Mouse (Mus musculus): ENCODE measurements at regions not wholly inside any gene's neighbourhood (a gene's known extent, or its start where the extent isn't known, plus 50 kb on each side); places are given as distances from the start of the nearest gene placed in this dataset.
A peak's percentile ranks its signal among the peaks of the same experiment; 100 is the strongest.

- Histone ChIP-seq H3K4me3 (replicated peaks; ENCODE audit: insufficient read depth, low read depth, low read length) (no peak overlapping the region), H3K4me1 (ENCODE audit: control insufficient read depth, insufficient read depth, low read length) (no peaks in the 10 kb centered on the region), H3K27me3 (ENCODE audit: control insufficient read depth, insufficient read depth, low read length) (no peaks in the 10 kb centered on the region), H3K27ac (ENCODE audit: insufficient read depth, low read length) (no peak overlapping the region)
- 82% methylated on average over 5 of the region's 5 CpGs for WGBS
- no peak for DNase-seq
- TF ChIP-seq CTCF (IDR thresholded peaks at IDR 0.05; ENCODE audit: borderline replicate concordance, insufficient read depth, low read depth, low read length) (no peak), POLR2A (IDR thresholded peaks at IDR 0.05; ENCODE audit: borderline replicate concordance, insufficient read depth, low read length) (no peak)
Observed at GRCm38 (mm10) chr13:48145976-48146375, 115.1 kb upstream of the Id4 start.

- Histone ChIP-seq H3K4me1 (ENCODE audit: control insufficient read depth, insufficient read depth, low read length) (no peaks in the 10 kb centered on the region), H3K4me3 (replicated peaks; ENCODE audit: insufficient read depth, low read depth, low read length) (no peak overlapping the region), H3K27ac (ENCODE audit: insufficient read depth, low read length) (no peak overlapping the region), H3K27me3 (ENCODE audit: control insufficient read depth, insufficient read depth, low read length) (no peaks in the 10 kb centered on the region)
- 80% methylated on average over 7 of the region's 7 CpGs for WGBS
- DNase-seq, result no peak
- TF ChIP-seq POLR2A (IDR thresholded peaks at IDR 0.05; ENCODE audit: borderline replicate concordance, insufficient read depth, low read length) (no peak), CTCF (IDR thresholded peaks at IDR 0.05; ENCODE audit: borderline replicate concordance, insufficient read depth, low read depth, low read length) (no peak)
Observed at GRCm38 (mm10) chr13:48147061-48147460, 114.0 kb upstream of the Id4 start.

DNA sequence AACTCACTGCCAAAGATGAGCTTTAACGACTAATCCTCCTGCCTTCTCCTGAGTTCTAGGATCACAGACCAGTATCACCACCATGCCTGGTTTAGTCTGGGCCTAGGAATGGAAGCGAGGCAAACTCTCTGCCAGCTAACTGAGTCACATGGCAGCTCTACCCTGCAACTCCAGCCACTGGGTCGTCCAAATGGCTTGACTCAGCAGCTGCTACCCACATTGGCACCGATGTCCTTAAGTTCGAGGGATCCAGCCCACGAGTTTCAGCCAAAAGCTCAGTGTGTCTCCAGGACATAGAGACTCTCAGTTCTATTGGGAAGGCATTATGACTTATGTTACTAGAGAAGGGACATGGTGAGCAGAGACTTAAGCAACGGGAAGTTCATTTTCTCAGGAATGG, 107.8 kb upstream of the Id4 start:
- no peaks in the 10 kb centered on the region for H3K4me1 ChIP-seq (ENCODE audit: control insufficient read depth, insufficient read depth, low read length)
- 19% methylated on average over 7 of the region's 7 CpGs for WGBS
- TF ChIP-seq POLR2A (IDR thresholded peaks at IDR 0.05; ENCODE audit: borderline replicate concordance, insufficient read depth, low read length), result no peak
- no peak for TF ChIP-seq CTCF (IDR thresholded peaks at IDR 0.05; ENCODE audit: borderline replicate concordance, insufficient read depth, low read depth, low read length)
- H3K4me3 ChIP-seq (replicated peaks; ENCODE audit: insufficient read depth, low read depth, low read length), result no peak overlapping the region
- no peaks in the 10 kb centered on the region for H3K27me3 ChIP-seq (ENCODE audit: control insufficient read depth, insufficient read depth, low read length)
- DNase-seq, result peak in 1 of 2 experiments; percentile 22
- H3K27ac ChIP-seq (ENCODE audit: insufficient read depth, low read length), result no peak overlapping the region

- DNase-seq, result no peak
Observed at GRCm38 (mm10) chr13:48153684-48154413, 107.2 kb upstream of the Id4 start.

GRCm38 (mm10) chr13:48154414-48155105, 106.5 kb upstream of the Id4 start:
- Histone ChIP-seq H3K4me3 (replicated peaks; ENCODE audit: insufficient read depth, low read depth, low read length) (no peak overlapping the region), H3K4me1 (ENCODE audit: control insufficient read depth, insufficient read depth, low read length) (no peaks in the 10 kb centered on the region), H3K27me3 (ENCODE audit: control insufficient read depth, insufficient read depth, low read length) (no peaks in the 10 kb centered on the region), H3K27ac (ENCODE audit: insufficient read depth, low read length) (no peak overlapping the region)
- TF ChIP-seq POLR2A (IDR thresholded peaks at IDR 0.05; ENCODE audit: borderline replicate concordance, insufficient read depth, low read length) (no peak), CTCF (IDR thresholded peaks at IDR 0.05; ENCODE audit: borderline replicate concordance, insufficient read depth, low read depth, low read length) (no peak)
- 70% methylated on average over 6 of the region's 6 CpGs for WGBS
- no peak for DNase-seq

More at GRCm38 (mm10) chr13:48153684-48154413, 107.2 kb upstream of the Id4 start:
- WGBS, result 36% methylated on average over 7 of the region's 7 CpGs
- Histone ChIP-seq H3K27me3 (ENCODE audit: control insufficient read depth, insufficient read depth, low read length) (no peaks in the 10 kb centered on the region), H3K4me1 (ENCODE audit: control insufficient read depth, insufficient read depth, low read length) (no peaks in the 10 kb centered on the region), H3K4me3 (replicated peaks; ENCODE audit: insufficient read depth, low read depth, low read length) (no peak overlapping the region), H3K27ac (ENCODE audit: insufficient read depth, low read length) (no peak overlapping the region)
- TF ChIP-seq CTCF (IDR thresholded peaks at IDR 0.05; ENCODE audit: borderline replicate concordance, insufficient read depth, low read depth, low read length) (no peak), POLR2A (IDR thresholded peaks at IDR 0.05; ENCODE audit: borderline replicate concordance, insufficient read depth, low read length) (no peak)

GRCm38 (mm10) chr13:48159020-48159910, 101.8 kb upstream of the Id4 start:
- Histone ChIP-seq H3K27ac (ENCODE audit: insufficient read depth, low read length) (no peak overlapping the region), H3K4me3 (replicated peaks; ENCODE audit: insufficient read depth, low read depth, low read length) (no peak overlapping the region), H3K27me3 (ENCODE audit: control insufficient read depth, insufficient read depth, low read length) (no peaks in the 10 kb centered on the region), H3K4me1 (ENCODE audit: control insufficient read depth, insufficient read depth, low read length) (no peaks in the 10 kb centered on the region)
- WGBS, result 26% methylated on average over 15 of the region's 15 CpGs
- TF ChIP-seq POLR2A (IDR thresholded peaks at IDR 0.05; ENCODE audit: borderline replicate concordance, insufficient read depth, low read length), result no peak
- TF ChIP-seq CTCF (IDR thresholded peaks at IDR 0.05; ENCODE audit: borderline replicate concordance, insufficient read depth, low read depth, low read length), result no peak
- no peak for DNase-seq

GRCm38 (mm10) chr13:48160161-48160560, 100.9 kb upstream of the Id4 start:
- no peak for DNase-seq
- no peak overlapping the region for H3K27ac ChIP-seq (ENCODE audit: insufficient read depth, low read length)
- WGBS, result 58% methylated on average over 5 of the region's 5 CpGs
- H3K4me3 ChIP-seq (replicated peaks; ENCODE audit: insufficient read depth, low read depth, low read length), result no peak overlapping the region
- TF ChIP-seq POLR2A (IDR thresholded peaks at IDR 0.05; ENCODE audit: borderline replicate concordance, insufficient read depth, low read length) (no peak), CTCF (IDR thresholded peaks at IDR 0.05; ENCODE audit: borderline replicate concordance, insufficient read depth, low read depth, low read length) (no peak)
- H3K27me3 ChIP-seq (ENCODE audit: control insufficient read depth, insufficient read depth, low read length), result no peaks in the 10 kb centered on the region
- H3K4me1 ChIP-seq (ENCODE audit: control insufficient read depth, insufficient read depth, low read length), result no peaks in the 10 kb centered on the region
